Mouse (Mus musculus) urinary bladder, postnatal 4 days (tissue): ENCODE measurements around the gene Hrk.

Source experiments
- DNase-seq, 2 experiments: peaks; one replicate each; pipeline ENCODE4 v3.0.0; 2021 to 2022; ENCODE audit warnings: low spot score in 2 of 2

Gene Hrk

DNA sequence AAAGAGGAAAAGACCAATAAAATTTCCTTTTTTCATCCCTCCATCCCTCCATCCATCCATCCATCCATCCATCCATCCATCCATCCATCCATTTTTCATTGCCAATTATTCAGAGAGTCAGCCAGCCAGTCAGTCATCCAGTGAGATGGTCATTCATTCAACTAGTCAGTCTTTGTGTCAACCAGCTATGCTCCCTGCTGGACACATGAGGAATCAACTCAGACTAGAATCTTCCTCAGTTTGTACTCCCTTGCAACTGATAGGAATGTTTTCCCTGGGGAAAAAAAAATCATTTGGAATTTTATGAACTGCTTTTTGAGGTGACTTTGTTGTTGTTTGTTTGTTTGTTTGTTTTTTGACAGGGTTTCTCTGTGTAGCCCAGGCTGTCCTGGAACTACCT is 1.0 kb downstream of the Hrk start:
- no peak for DNase-seq

DNA sequence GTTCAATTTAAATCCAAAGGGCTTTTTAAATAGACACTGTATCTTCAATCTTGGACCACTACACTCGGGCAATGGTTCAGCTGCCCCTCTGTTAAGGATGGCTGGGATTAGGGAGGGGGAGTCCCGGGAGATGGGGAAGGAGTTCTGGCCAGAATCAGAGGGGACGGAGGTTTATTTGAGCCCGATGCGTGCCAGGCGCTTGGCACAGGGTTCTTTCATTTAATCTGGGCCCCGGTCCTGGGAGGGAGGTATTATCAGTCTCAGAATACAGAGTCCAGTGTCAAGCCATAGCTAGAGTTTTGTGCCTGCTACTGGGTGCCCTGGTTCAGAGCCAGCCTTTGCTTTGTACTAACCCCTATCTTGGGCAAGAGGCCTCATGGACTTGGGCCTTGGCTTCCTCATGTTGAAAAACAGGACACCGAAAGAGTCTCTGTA is 3.1 kb downstream of the Hrk start:
- peak in 1 of 2 experiments; percentile 54 for DNase-seq

DNA sequence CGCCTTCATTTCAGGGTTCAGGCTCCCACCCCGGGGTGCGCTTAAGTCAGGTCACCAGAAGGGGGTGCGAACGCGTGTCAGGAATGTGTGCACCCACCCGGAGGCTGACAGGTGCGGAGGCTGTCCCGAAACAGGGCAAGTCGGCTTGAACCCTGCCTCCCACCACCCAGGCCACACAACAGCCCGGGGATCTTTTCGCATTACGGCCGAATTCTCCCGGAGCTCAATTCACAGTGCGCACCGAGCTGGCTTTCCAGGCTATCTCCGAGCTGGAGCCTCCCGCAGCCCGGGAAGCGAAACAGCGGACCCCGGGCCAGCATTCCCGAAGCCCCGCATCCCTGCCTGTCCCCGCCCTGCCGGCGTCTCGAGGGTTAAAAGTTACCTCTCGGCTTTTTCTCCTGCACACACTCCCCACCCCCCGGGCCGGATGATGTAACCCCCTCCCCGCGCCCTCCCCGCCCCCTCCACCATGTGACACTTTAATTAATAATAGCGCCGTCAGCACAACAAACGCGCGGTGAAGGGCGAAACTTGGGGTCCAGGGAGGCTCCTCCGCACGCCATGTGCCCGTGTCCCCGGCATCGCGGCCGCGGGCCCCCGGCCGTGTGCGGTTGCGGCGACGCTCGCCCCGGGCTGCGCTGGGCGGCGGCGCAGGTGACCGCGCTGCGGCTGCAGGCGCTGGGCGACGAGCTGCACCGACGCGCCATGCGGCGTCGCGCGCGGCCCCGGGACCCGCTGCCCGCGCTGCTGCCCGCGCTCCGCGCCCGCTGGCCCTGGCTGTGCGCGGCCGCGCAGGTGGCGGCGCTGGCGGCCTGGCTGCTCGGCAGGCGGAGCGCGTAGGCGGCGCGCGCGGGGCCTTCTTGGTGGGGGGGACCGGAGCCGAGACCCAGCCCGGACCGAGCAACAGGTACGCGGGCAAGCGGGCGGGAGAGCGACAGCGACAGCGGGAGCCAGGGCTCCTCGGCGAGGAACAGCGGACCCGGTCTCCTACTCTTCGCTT is 5.1 kb downstream of the Hrk start:
- DNase-seq, result no peak

DNA sequence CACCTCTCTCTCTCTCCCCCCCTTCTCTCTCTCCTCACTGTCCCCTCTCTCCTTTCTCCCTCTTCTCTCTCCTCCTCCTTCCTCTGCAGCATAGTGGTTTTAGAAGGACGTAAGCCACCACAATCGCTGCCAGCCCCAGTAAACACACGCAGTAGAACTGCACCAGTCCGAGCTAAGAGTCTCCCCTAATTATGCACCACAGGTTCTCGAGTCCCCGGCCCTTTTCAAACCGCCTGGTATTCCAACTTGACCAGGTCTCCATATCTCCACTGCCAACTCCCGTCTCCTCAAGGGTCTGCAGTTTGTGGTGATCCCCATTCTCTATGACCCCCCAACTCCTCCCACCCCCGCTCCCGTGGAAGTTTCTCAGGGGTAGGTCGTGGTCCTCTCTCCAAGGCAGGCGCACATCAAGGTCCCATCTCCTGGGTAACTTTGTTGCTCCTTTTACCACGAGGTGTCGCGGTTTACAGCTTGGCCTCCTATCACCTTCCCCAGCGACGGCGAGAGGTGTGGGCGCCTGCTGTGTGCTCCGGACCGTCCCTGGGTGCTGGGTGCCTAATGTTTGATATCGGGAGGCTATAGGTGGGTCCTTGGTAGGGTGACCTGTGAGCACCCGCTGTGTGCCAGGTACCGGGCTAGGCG is 6.6 kb downstream of the Hrk start:
- no peak for DNase-seq

DNA sequence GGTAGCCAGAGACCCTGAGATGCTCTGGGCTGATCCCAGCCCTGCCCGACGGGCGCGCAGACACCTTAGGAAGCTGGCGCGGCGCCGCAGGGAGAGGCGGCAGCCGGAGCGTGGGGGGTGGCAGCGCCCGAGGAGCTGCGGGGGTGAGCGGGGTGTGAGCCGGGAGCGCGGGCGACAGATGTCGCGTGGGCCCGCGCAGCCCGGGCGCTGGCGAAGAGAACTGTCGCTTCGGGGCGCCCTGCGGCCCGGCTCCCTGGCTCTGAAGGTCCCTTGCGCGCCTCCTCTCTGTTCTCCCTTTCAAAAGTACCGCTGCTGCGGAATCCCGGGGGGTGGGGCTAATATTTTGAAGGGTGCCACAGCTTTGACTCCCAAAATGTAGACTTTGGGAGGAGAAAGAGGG is 7.2 kb downstream of the Hrk start:
- no peak for DNase-seq

DNA sequence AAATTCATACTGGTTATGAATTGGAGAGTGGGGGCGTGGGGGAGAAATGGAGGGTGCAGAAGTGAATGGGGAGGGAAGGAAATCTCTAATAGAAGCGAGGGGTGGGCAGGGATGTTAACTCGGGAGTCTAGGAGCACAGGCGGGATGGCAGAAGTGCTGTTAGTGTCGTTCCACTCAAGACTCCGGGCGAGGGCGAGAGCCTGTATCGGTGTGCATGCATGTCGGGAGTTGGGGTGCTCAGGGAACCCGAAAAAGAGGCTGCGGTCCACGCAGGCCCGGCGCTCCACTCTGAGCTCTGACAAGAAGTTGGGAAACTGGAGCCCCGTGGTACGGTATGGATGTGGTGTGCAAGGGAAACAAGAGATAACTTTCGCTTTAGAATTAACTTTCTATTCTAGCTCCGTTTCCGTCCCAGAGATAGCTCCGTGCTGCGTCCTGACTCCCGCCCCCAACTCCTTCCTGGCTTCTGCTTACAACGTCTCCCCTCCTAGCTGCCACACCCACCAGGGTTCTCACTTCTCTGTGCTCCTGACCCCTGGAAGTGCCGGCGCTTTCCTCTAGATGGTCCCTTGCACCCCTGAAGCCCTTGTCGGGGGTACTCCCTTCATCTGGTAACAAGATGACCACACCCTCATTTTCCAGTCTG is 7.8 kb downstream of the Hrk start:
- no peak for DNase-seq

DNA sequence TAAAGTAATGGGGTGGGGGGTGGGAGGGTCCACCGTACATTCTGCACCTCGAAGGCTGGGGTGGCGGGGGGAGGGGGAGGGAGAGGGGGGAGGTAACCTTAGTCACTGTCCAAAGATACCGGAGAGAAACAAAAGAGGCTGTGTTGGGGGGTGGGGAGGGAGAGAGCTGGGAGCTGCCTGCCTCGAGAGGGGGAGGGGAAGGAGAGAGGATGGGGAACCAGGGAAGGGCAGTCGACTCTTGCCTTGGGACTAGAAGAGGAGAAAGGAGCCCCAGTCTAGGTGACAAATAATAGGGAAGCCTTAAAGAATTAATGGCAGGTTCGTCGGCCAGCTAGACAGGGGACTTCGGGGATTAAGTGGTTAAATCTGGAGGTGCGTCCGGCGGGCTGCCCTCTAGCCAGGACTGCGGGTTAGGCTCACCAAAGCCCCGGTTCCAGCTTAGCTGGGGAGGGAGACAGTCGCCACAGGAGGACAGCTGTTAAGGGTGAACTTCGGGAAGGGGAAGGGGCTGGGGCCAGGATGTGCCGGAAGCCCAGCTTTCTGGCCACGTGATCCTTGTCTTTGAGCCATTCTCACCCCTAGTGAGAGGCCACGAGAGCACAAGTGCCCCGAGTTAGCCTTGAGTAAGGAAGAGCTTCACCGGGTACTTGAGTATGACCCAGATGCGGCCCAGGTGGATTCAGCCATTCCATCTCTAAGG is 10.0 kb downstream of the Hrk start:
- DNase-seq, result no peak

DNA sequence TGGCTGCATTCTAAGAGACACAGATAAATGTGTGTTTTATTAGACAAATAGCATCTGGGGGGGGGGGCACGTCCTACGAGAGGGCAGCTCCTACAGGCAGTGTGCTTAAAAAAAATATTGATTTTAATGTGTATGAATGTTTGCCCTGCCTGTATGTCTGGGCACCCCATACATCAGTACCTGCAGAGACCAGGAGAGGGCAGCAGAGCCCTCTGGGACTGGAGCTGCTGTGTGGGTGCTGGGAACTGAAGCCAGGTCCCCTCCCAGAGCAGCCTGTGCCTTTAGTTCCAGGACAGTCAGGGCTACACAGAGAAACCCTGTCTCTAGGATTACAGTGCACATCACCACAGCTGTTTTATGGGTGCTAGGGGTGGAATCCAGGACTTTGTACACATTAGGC is 10.7 kb downstream of the Hrk start:
- DNase-seq, result no peak

DNA sequence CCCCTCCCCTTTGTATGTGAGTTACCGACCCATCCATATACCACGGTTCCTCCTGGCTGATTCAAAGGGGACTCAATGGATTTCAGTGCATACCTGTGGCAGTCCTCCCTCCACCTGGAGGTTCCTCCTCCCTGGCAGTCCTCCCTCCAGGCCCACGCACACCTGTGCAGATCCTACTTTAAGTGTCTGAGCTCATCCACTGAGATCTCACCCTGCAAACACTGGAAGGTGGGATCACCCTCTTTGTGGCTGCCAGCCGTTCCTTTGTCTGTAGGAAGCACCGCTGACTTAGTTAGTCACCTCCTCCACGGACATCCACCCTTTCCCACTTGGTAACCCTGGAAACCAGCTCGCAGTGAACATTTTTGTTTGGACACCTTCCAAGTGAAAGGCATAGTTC is 13.2 kb downstream of the Hrk start:
- DNase-seq, result no peak

DNA sequence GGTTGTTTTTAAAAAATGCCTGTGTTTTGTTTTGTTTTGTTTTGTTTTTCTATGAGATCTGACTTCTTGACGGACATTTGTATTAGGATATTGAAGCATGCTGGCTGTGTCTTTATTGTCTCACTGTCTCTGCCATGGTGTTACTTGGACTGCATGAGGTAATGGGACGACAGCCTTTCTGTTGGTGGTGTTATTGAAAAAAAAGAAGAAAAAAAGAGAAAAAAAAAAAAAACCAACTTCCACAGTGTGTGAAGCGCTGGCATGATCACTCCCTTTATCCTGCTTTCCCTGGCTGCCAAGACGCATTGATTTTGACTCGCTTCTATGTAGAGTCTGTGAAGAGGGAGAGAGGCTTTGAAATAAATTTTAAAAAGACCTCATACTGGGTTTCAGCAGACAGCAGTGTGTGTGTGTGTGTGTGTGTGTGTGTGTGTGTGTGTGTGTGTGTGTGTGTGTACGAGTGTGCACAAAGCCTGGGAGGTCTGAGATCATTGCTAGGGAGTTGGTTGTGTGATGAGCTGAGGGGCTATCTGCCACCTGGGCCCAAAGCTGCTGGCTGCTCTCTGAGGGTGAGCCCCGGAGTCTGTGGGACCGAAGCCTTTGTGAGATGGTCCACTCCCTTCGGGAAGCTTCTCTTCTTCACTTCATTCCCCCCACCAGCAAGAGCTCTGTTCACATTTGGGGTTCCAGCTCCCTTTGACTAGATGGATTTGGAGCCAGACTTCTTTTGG is 22.6 kb downstream of the Hrk start:
- DNase-seq, result no peak

DNA sequence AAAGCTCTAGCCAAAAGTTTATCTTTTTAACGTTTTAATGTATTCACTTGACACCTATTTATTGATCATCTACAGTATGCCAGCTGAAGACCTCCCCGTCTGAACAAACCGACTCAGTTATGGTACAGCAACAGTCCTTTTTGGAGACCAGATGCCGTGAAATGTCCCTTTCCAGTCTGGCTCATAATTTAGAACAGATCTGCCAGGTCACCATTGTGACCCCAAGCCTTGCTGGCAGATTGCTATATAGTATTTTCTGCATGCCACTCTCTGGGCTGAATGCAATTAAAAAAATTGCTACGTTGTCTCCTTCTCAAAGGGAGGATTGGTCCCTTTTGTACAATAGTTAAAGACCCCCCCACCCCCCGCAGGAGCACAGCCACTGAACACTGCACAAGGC is 23.9 kb downstream of the Hrk start:
- DNase-seq, result no peak

DNA sequence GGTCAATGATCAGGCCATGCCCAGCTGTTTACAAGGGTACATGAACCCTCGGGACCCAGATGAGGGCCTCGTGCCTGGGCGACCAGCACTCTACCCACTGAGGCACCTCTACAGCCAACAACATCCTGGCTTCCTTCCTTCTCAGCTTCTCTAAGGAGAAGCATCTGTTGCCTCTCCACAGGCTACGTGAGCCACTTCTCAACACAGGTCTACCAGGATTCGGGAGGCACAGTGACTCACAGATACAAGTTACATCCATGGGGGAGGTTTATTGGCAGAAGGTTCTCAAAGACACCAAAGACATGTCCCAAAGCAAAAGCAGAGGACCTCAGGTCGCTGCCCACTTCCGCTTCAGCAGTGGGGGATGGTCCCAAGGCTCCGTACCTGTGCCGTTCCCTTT is 26.0 kb downstream of the Hrk start:
- no peak for DNase-seq

DNA sequence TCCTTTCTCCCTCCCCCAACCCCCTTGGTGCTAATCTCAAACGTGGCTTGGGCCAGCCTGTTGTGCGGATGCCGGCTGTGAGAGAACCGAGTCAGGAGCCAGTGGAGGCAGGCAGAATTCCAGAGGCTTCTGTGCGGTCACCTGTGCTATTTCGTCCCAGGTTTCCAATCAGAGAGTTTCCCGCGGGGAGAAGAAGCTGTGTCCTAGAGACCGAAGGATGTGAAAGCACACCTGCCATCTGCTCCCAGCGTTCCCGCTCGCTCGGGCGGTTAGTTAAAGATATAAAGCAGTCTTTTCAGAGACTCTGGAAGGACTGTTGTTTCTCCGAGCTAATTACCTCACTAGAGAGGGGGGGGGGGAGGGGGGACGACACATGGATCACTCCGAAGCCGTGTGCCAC is 27.8 kb downstream of the Hrk start:
- DNase-seq, result no peak

DNA sequence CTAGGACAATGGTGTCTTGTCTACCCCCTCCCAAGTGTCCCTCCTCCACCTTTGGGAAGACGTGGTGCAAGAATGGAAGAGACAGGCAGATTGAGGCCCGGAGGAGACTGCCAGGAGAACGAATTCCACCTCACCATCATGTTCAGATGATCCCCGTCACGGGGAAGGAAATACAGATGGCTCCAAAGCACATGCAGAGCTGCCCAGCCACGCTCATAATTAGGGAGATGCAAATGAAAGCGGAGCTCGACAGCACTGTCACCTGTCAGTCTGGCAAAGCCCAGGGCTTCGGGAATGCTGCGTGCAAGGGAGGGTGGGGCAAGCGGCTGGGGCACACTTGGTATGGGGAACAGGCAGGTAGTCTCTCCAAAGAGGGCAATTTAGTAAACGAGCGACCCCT is 33.0 kb downstream of the Hrk start:
- DNase-seq, result no peak

DNA sequence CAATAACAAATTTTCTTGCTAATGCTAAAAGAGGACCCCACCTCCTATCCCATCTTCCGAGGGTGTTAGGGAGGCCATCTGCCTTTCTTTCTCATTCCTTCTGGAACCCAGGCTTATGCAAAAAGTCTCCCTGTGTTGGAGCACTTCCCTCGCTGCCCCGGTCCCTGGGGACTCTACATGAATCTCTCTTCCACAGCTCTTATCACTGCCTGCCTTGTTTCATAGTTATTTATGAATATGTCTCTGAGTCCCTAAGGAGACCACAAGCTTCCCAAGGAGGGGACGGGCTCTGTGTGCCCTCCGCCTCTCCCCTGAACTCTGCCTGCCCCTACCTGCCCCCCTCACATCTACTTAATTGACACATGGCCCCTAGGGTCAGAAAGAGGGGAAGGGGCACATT is 35.2 kb downstream of the Hrk start:
- DNase-seq, result no peak

DNA sequence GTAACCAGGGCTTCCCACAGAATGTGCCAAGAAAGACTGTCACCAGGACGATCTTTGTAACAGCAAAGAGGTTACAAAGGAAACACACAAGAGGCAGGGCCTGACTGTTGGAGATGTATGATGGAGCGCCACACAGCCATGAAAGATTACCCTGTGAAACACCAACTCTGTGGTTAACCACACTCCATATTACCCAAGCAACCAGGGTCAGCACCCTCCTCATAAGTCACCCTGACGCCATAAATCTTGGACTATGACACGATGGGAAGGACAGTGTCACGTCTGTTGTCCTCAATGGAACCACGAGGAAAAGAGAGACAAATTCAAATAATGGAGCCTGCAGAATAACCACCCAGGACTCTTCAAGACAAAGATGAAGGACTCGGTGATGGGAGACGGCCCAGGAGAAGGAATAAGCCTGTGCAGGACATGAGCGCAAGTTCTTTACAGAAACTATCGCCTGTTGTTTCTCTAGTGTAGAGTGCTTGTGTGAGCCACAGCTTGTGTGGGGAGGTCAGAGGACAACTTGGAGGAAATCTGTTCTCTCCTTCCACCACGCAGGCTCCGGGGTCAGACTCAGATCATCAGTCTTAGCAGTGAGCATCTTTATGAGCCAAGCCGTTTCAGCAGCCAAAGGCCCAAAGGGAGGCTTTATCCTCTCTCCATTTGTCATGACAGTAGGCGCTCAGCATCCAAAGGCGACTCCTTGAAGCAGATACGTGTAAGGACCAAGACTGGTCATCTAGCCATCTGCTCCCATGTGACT is 40.4 kb downstream of the Hrk start:
- DNase-seq, result no peak

DNA sequence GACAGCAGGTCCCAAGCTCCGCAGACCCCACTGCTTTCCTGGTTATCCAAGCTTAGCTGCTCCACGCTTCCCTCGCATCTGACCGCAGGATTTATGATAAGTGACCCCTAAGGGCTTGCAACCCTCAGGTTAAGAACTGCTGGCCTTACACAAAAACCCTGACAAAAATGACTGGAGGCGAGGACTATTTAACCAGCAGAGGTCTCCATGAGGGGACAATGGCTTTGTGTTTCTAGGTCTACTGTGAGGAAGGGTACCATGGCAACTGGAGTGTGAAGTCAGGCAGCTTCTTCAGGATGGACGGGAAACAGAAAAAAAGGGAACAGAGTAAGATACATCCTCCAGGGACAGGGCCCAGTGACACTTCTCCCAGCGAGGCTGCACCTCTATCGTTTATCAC is 41.4 kb downstream of the Hrk start:
- DNase-seq, result no peak

DNA sequence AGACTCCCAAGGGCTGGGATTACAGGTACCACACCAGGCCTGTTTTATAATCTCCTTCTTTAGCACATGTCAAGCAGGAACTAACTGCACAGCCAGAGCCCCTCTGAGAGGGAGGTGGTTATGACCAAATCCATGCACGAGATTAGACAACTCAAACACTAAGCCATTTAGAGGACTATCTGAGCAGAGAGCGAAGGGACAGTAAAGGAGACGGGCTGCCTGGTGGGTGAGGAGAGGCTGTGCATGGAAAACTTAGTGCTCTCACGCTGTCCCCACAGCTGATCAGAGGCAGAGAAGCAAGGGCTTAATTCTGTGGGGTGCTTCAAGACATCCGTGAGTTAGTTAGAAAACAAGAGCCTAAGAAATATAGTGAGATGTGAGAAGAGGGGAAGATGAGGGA is 49.6 kb downstream of the Hrk start:
- no peak for DNase-seq

DNA sequence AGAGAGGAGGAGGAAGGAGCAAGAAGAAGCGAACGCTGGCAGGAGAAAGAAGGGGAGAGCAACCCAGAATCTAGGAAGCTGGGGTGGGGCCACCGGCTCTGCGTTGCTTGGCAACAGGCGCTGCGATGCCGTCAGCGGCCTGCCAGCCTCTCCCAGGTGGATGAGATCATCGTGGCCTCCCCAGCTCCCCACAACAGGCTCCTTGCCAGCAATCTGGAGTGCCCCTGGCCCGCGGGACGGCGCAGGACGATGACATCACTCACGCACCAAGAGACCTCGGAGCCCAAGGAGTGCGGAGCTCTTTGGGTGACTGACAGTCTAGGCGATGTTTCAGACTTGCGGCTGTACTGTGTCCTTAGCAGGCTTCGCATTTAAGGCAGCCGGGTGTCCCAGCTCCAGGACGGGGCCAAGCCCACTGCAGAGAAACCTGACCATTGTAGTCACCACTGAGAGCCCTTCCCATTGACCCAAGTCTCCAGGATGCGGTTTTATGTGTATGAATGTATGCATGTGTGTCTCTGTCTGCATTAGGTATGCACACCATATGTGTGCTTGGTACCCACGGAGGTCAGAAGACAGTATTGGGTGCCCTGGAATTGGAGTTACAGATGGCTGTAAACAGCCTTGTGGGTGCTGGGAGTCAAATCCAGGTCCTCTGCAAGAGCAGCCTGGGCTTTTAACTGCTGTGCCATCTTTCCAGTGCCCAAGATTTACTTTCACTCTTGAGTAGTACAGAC is 50.1 kb downstream of the Hrk start:
- peak; percentile 48 to 76 for DNase-seq

DNA sequence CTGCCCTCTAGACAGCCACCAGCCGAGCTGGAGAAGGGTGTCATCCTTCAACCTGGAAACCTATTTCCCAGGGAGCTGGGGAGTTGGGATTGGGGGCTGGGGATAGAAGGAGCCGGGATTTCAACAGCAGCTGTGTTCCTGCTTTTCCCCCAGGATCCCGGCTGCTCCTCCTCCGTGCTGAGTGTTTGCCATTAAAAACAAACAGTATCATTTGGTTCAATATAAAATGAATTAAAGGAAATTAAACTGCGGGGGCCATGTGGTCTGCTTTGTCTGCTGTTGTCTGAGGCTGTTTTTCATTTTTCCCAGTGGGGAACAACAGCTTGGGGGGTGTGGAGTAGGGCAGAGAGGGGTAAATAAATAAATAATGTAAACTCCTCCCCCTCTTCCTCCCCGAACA is 53.0 kb downstream of the Hrk start:
- DNase-seq, result no peak
